Mouse (Mus musculus): ENCODE measurements around the gene Wdtc1.

The Wdtc1 gene

GRCm38 (mm10) chr4:133314896-133315295 lies 38.4 kb downstream of the Wdtc1 start:
- ChIA-PET CTCF (interaction anchor here in 2 of 4 experiments (0.9 to 1.4 kb wide), 2 partner anchors 8 to 22 kb away, joined by 3 to 6 read pairs; no protein-coding TSS in a partner anchor), POLR2A (interaction anchor here in 2 of 4 experiments (0.6 to 1.2 kb wide), 4 partner anchors 9 to 548 kb away, joined by 3 to 4 read pairs (median 3); no protein-coding TSS in a partner anchor)

- CTCF ChIA-PET: interaction anchor here (0.6 to 4.5 kb wide), 22 partner anchors 8 to 320 kb away, joined by 3 to 38 read pairs (median 5); no protein-coding TSS in a partner anchor
- POLR2A ChIA-PET: interaction anchor here in 2 of 4 experiments (0.6 to 4.4 kb wide), 7 partner anchors 18 to 388 kb away, joined by 3 to 21 read pairs (median 3); partner anchors contain the start of genes Wdtc1 (in 2 of the 2) and Fam76a (in 1 of the 2)
These were observed 43.3 kb downstream of the Wdtc1 start for GRCm38 (mm10) chr4:133309948-133310347.

GRCm38 (mm10) chr4:133307331-133307730 lies 46.0 kb downstream of the Wdtc1 start:
- CTCF ChIA-PET: interaction anchor here (0.5 to 4.5 kb wide), 66 partner anchors 8 to 679 kb away, joined by 3 to 38 read pairs (median 4); partner anchors contain the start of genes Gpatch3 (in 1 of the 4), Nudc (in 1 of the 4), Sytl1 (in 1 of the 4) and Tmem222 (in 1 of the 4)
- POLR2A ChIA-PET: interaction anchor here (0.5 to 4.4 kb wide), 22 partner anchors 8 to 464 kb away, joined by 3 to 21 read pairs (median 4); partner anchors contain the start of genes Wdtc1 (in 3 of the 4), Tmem222 (in 2 of the 4), Ppp1r8 (in 1 of the 4) and Slc9a1 (in 1 of the 4)

- CTCF ChIA-PET: interaction anchor here in 3 of 4 experiments (0.7 to 2.9 kb wide), 5 partner anchors 8 to 240 kb away, joined by 3 to 13 read pairs (median 3); partner anchors contain the start of gene Nudc (in 1 of the 3)
- POLR2A ChIA-PET: interaction anchor here (0.6 to 4.4 kb wide), 8 partner anchors 9 to 528 kb away, joined by 3 to 21 read pairs (median 4); partner anchors contain the start of genes Slc9a1 (in 1 of the 4), Tmem222 (in 1 of the 4) and Wdtc1 (in 1 of the 4)
These were observed 47.5 kb downstream of the Wdtc1 start for GRCm38 (mm10) chr4:133305825-133306224.

GRCm38 (mm10) chr4:133304770-133305169 lies 48.5 kb downstream of the Wdtc1 start:
- POLR2A ChIA-PET: interaction anchor here in 2 of 4 experiments (0.5 to 1.5 kb wide), 4 partner anchors 12 to 944 kb away, joined by 3 to 4 read pairs (median 3); partner anchors contain the start of gene Wdtc1 (in 1 of the 2)
- CTCF ChIA-PET: interaction anchor here in 3 of 4 experiments (0.6 to 1.0 kb wide), 4 partner anchors 34 to 563 kb away, joined by 3 to 8 read pairs (median 4); no protein-coding TSS in a partner anchor

- ChIA-PET POLR2A (interaction anchor here in 3 of 4 experiments (0.6 to 2.5 kb wide), 16 partner anchors 9 to 299 kb away, joined by 3 to 11 read pairs (median 4); partner anchors contain the start of gene Wdtc1 (in 1 of the 3)), CTCF (interaction anchor here (0.5 to 2.8 kb wide), 35 partner anchors 10 to 420 kb away, joined by 3 to 21 read pairs (median 5); partner anchors contain the start of genes Map3k6 (in 1 of the 4) and Tmem222 (in 1 of the 4))
These were observed 50.6 kb downstream of the Wdtc1 start for GRCm38 (mm10) chr4:133302668-133303067.

GRCm38 (mm10) chr4:133301802-133302201 lies 51.5 kb downstream of the Wdtc1 start:
- CTCF ChIA-PET: interaction anchor here (0.5 to 2.8 kb wide), 84 partner anchors 8 to 759 kb away, joined by 3 to 21 read pairs (median 4); partner anchors contain the start of genes Map3k6 (in 1 of the 4), Tmem222 (in 1 of the 4) and Wdtc1 (in 1 of the 4)
- POLR2A ChIA-PET: interaction anchor here (0.5 to 2.5 kb wide), 29 partner anchors 8 to 465 kb away, joined by 3 to 11 read pairs (median 4); partner anchors contain the start of genes Ahdc1 (in 2 of the 4), Wdtc1 (in 2 of the 4), Tmem222 (in 1 of the 4) and Wasf2 (in 1 of the 4)

- ChIA-PET POLR2A (interaction anchor here in 3 of 4 experiments (0.6 to 2.4 kb wide), 9 partner anchors 14 to 244 kb away, joined by 3 to 8 read pairs (median 4); partner anchors contain the start of genes Wdtc1 (in 2 of the 3) and Sytl1 (in 1 of the 3)), CTCF (interaction anchor here in 2 of 4 experiments (0.8 to 3.7 kb wide), 11 partner anchors 9 to 548 kb away, joined by 3 to 38 read pairs (median 4); partner anchors contain the start of genes Gpr3 (in 1 of the 2), Map3k6 (in 1 of the 2) and Tmem222 (in 1 of the 2))
These were observed 52.9 kb downstream of the Wdtc1 start for GRCm38 (mm10) chr4:133300421-133300820.

- ChIA-PET POLR2A (interaction anchor here in 3 of 4 experiments (0.6 to 1.8 kb wide), 9 partner anchors 8 to 91 kb away, joined by 3 to 8 read pairs (median 3); partner anchors contain the start of genes Wdtc1 (in 2 of the 3) and Sytl1 (in 1 of the 3)), CTCF (interaction anchor here in 3 of 4 experiments (0.8 to 3.7 kb wide), 10 partner anchors 8 to 355 kb away, joined by 3 to 38 read pairs (median 7); partner anchors contain the start of gene Gpr3 (in 1 of the 3))
These were observed 53.6 kb downstream of the Wdtc1 start for GRCm38 (mm10) chr4:133299701-133300100.

GRCm38 (mm10) chr4:133298516-133299365 lies 54.5 kb downstream of the Wdtc1 start:
- ChIA-PET POLR2A (interaction anchor here in 2 of 4 experiments (0.9 to 2.6 kb wide), 17 partner anchors 9 to 291 kb away, joined by 3 to 11 read pairs (median 4); partner anchors contain the start of gene Wdtc1 (in 2 of the 2)), CTCF (interaction anchor here (0.6 to 3.7 kb wide), 37 partner anchors 8 to 730 kb away, joined by 3 to 38 read pairs (median 7); partner anchors contain the start of genes Sytl1 (in 2 of the 4), Cd164l2 (in 1 of the 4), Gpr3 (in 1 of the 4) and Tmem222 (in 1 of the 4))

GRCm38 (mm10) chr4:133297801-133298238 lies 55.5 kb downstream of the Wdtc1 start:
- ChIA-PET POLR2A (interaction anchor here (0.6 to 2.6 kb wide), 24 partner anchors 9 to 290 kb away, joined by 3 to 11 read pairs (median 4); partner anchors contain the start of genes Tmem222 (in 1 of the 4) and Wdtc1 (in 1 of the 4)), CTCF (interaction anchor here (0.6 to 3.7 kb wide), 89 partner anchors 9 to 530 kb away, joined by 3 to 38 read pairs (median 4); partner anchors contain the start of genes Cd164l2 (in 3 of the 4), Sytl1 (in 3 of the 4), Ahdc1 (in 2 of the 4) and Gpr3 (in 2 of the 4))

GRCm38 (mm10) chr4:133297360-133297759 lies 55.9 kb downstream of the Wdtc1 start:
- ChIA-PET POLR2A (interaction anchor here in 3 of 4 experiments (0.6 to 2.6 kb wide), 24 partner anchors 8 to 290 kb away, joined by 3 to 11 read pairs (median 4); partner anchors contain the start of genes Tmem222 (in 1 of the 3) and Wdtc1 (in 1 of the 3)), CTCF (interaction anchor here (0.6 to 3.7 kb wide), 86 partner anchors 9 to 529 kb away, joined by 3 to 38 read pairs (median 4); partner anchors contain the start of genes Cd164l2 (in 3 of the 4), Sytl1 (in 3 of the 4), Ahdc1 (in 2 of the 4) and Gpr3 (in 2 of the 4))

- CTCF ChIA-PET: interaction anchor here (0.5 to 2.9 kb wide), 18 partner anchors 8 to 347 kb away, joined by 3 to 17 read pairs (median 6); partner anchors contain the start of gene Tent5b (in 1 of the 4)
- POLR2A ChIA-PET: interaction anchor here in 3 of 4 experiments (0.6 to 3.6 kb wide), 21 partner anchors 8 to 338 kb away, joined by 3 to 19 read pairs (median 5); partner anchors contain the start of genes Wdtc1 (in 3 of the 3), Gpr3 (in 1 of the 3), Map3k6 (in 1 of the 3) and Slc9a1 (in 1 of the 3)
These were observed 59.2 kb downstream of the Wdtc1 start for GRCm38 (mm10) chr4:133294084-133294483.

- POLR2A ChIA-PET: interaction anchor here in 3 of 4 experiments (0.5 to 3.6 kb wide), 40 partner anchors 8 to 497 kb away, joined by 3 to 19 read pairs (median 4); partner anchors contain the start of genes Wdtc1 (in 3 of the 3), Tmem222 (in 2 of the 3), Gpr3 (in 1 of the 3) and Map3k6 (in 1 of the 3)
These were observed 60.1 kb downstream of the Wdtc1 start for GRCm38 (mm10) chr4:133292901-133293843.

GRCm38 (mm10) chr4:133292405-133292804 lies 60.9 kb downstream of the Wdtc1 start:
- POLR2A ChIA-PET: interaction anchor here in 3 of 4 experiments (0.5 to 3.6 kb wide), 28 partner anchors 7 to 496 kb away, joined by 3 to 19 read pairs (median 5); partner anchors contain the start of genes Tmem222 (in 2 of the 3), Wdtc1 (in 2 of the 3), Gpr3 (in 1 of the 3) and Slc9a1 (in 1 of the 3)

More at GRCm38 (mm10) chr4:133292901-133293843, 60.1 kb downstream of the Wdtc1 start:
- CTCF ChIA-PET: interaction anchor here (0.5 to 2.9 kb wide), 40 partner anchors 8 to 648 kb away, joined by 3 to 17 read pairs (median 4); partner anchors contain the start of genes Tent5b (in 1 of the 4) and Tmem222 (in 1 of the 4)

More at GRCm38 (mm10) chr4:133292405-133292804, 60.9 kb downstream of the Wdtc1 start:
- CTCF ChIA-PET: interaction anchor here (0.6 to 2.9 kb wide), 20 partner anchors 9 to 473 kb away, joined by 3 to 17 read pairs (median 6); partner anchors contain the start of gene Tmem222 (in 1 of the 4)

Data from embryonic stem cell, embryonic (primary cell).